In genomic region chr13:97205052-97205701, GRCm38 (mm10) we compare ENCODE assay signal across 8 mouse cellular contexts. TPM values are rescaled to one million over a fixed set of nuclear protein-coding genes. Genes with fewer than 3 reads are reported as not detected.
DNase-seq lines count a peak whose midpoint lies in the region; ATAC-seq and TF ChIP-seq lines count a peak whose summit lies in the region.

No protein-coding gene starts in this region.

- peaks cover 5% of the 10 kb centered on the region for H3K9me3 ChIP-seq in megakaryocyte, embryonic 14.5 days

- peak; percentile 61 for TF ChIP-seq CTCF in cortical plate, adult 2 months (IDR thresholded peaks at IDR 0.05; ENCODE audit: extremely low read depth, insufficient read depth, low read length)

- no peaks in the 10 kb centered on the region; the same call in 1 of the 2 replicates for H3K4me1 ChIP-seq in cortical plate, adult 2 months (ENCODE audit: control insufficient read depth, insufficient read depth, low read length)
- H3K4me1 ChIP-seq in megakaryocyte, embryonic 14.5 days = peaks cover 38% of the 10 kb centered on the region

- no peaks in the 10 kb centered on the region for H3K36me3 ChIP-seq in megakaryocyte, embryonic 14.5 days (replicated peaks; ENCODE audit: low read length)

- no peak for TF ChIP-seq POLR2A in cortical plate, adult 2 months (IDR thresholded peaks at IDR 0.05; ENCODE audit: extremely low read depth, insufficient read depth, low read length)

- DNase-seq in gastrocnemius, adult 8-10 months (ENCODE audit: low spot score in 2 of 2) = peak; percentile 67 to 75
- DNase-seq in hindlimb bud, embryonic 11.5 days (ENCODE audit: extremely low spot score, low read depth, low spot score) = peak; percentile 87
- peak; percentile 75 to 86 for DNase-seq in left cerebral cortex, adult 8-10 months (ENCODE audit: low spot score in 2 of 2)
- DNase-seq in right cerebral cortex, postnatal 10 days (ENCODE audit: low spot score in 2 of 2) = peak; percentile 92 to 93
- DNase-seq in urinary bladder, postnatal 25 days (ENCODE audit: low spot score) = peak; percentile 86

- H3K27me3 ChIP-seq in megakaryocyte, embryonic 14.5 days (replicated peaks) = peaks cover 2% of the 10 kb centered on the region

- peak overlapping the region; percentile 19 for H3K4me3 ChIP-seq in cortical plate, adult 2 months (ENCODE audit: insufficient read depth, low read length)
- peak overlapping the region; percentile 90 for H3K4me3 ChIP-seq in megakaryocyte, embryonic 14.5 days (replicated peaks)

- H3K27ac ChIP-seq in cortical plate, adult 2 months (ENCODE audit: insufficient read depth, low read length) = no peak overlapping the region

- peak; percentile 62 for ATAC-seq in activated CD4-positive, CD25-positive, alpha-beta regulatory T cell, adult 4 months

RNA-seq across cellular contexts. Expression of gene Hexb, which starts 7.0 kb away (rescaled TPM):
- 10 to 100 TPM; 76.8 to 77.4 TPM for polyA plus RNA-seq in activated CD4-positive, CD25-positive, alpha-beta regulatory T cell, adult 4 months (2017; shearing (Covaris generic))
- polyA plus RNA-seq in cortical plate, adult 2 months (2012; rRNA removed) = 160 and 173 TPM in 2 replicates
- total RNA-seq in gastrocnemius, adult 8-10 months (2022) = 1 to 10 TPM; 5.4 to 7.3 (median 6.4) TPM
- total RNA-seq in left cerebral cortex, adult 8-10 months (2022) = 100 to 1,000 TPM; 108 to 345 (median 194) TPM
- 9.3 and 23.5 TPM in 2 replicates for polyA plus RNA-seq in megakaryocyte, embryonic 14.5 days (2012; ENCODE audit: insufficient read depth, low replicate concordance)

RNA-seq across cellular contexts. Expression of gene Enc1, which starts 35.7 kb away (rescaled TPM):
- polyA plus RNA-seq in activated CD4-positive, CD25-positive, alpha-beta regulatory T cell, adult 4 months (2017; shearing (Covaris generic)) = 1 to 10 TPM; 3.0 to 3.8 TPM
- polyA plus RNA-seq in cortical plate, adult 2 months (2012; rRNA removed) = 284 and 308 TPM in 2 replicates
- total RNA-seq in gastrocnemius, adult 8-10 months (2022) = 1 to 10 TPM in 2 of 4 experiments, under 1 TPM in 2; 0.90 to 2.6 (median 1.1) TPM
- 100 to 1,000 TPM; 425 to 545 (median 450) TPM for total RNA-seq in left cerebral cortex, adult 8-10 months (2022)
- polyA plus RNA-seq in megakaryocyte, embryonic 14.5 days (2012; ENCODE audit: insufficient read depth, low replicate concordance) = 1.0 and 1.2 TPM in 2 replicates

Comparison
In these comparisons a context has a peak if more than half of its experiments do, and no peak if none do; other contexts are left out.
1. RNA of gene Enc1, which starts 35.7 kb away (polyA plus RNA-seq): 284 to 308 TPM in cortical plate, adult 2 months; 3.0 to 3.8 TPM in activated CD4-positive, CD25-positive, alpha-beta regulatory T cell, adult 4 months and 1.0 to 1.2 TPM in megakaryocyte, embryonic 14.5 days; every median in the first group is over 10 times any median in the second.
2. Peak in every context shown above with its lines, with median percentiles within 50 percentile points of each other: DNase-seq.